Mouse (Mus musculus): ENCODE measurements around the gene Rnpepl1. TPM values are rescaled to one million over a fixed set of nuclear protein-coding genes. Genes with fewer than 3 reads are reported as not detected.

Rnpepl1 gene
- polyA plus RNA-seq, 1 experiment from 2014 or later, result 29.4 TPM

DNA sequence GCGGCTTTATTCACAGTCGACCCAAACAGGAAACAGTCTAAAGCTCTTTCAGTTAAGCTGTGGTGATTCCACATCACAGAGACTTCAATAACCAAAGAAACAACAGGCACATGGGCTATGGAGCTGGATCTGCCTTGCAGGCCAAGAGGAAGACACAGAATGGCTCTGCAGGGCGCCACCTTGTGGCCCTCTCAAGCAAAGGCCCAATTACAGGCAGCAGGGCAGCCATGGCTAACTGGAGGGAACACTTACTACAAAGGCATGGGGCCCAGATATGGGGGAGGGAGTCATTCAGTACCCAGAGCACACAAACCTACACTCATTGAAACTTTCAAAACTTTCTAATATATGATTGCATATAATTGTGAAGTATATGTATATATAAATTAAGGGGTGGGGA, 15.5 kb upstream of the Rnpepl1 start:
- Histone ChIP-seq H3K9me3 (ENCODE audit: control insufficient read depth, low read depth, low read length) (no peaks in the 10 kb centered on the region), H3K4me1 (ENCODE audit: control insufficient read depth, insufficient read depth, low read length) (no peaks in the 10 kb centered on the region), H3K27ac (ENCODE audit: low read length) (no peak overlapping the region), H3K4me2 (replicated peaks; ENCODE audit: low read depth, low read length) (no peak overlapping the region), H3K27me3 (ENCODE audit: control insufficient read depth, insufficient read depth, low read length) (no peaks in the 10 kb centered on the region), H3K36me3 (ENCODE audit: control insufficient read depth, insufficient read depth, low read length) (no peaks in the 10 kb centered on the region), H3K9ac (replicated peaks; ENCODE audit: low read depth, low read length) (no peak overlapping the region), H3K4me3 (ENCODE audit: low read depth, low read length) (no peak overlapping the region)
- ATAC-seq (ENCODE audit: insufficient number of reproducible peaks, insufficient read depth, low FRiP score, low read depth), result 0 out of 2 replicates have a peak, but pooled peaks have one; percentile 18
- 10% methylated on average over 3 of the region's 3 CpGs for WGBS

DNA sequence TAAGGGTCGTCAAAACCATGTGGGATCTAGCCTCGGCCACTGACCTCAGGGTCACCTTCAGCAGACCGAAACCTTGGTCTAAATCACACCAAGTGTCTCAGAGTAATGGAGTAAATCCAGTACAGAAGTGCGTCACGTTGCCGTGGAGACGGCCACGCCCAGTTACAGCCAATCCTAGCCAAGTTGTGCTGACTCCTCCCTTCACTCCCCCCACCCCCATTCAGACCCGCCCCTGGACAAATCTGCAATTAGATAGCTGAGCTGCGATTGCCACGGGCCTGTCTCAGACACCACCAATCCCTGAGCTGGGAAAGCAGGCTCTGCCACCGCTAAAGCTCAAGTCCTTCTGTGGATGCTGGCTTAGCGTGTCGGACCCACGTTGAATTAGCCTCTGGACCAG, 7.8 kb upstream of the Rnpepl1 start, which contains the start of gene Ankmy1:
TSS of gene Ankmy1 (minus strand) at position 121 of the 400 bp plus-strand sequence.
- H3K4me3 ChIP-seq (ENCODE audit: low read depth, low read length), result peak within 1 kb of the TSS; percentile 5; the same call in 1 of the 2 replicates
- 0 out of 2 replicates have a peak within 1 kb of the TSS, but pooled peaks have one; percentile 21 for H3K9ac ChIP-seq (replicated peaks; ENCODE audit: low read depth, low read length)
- H3K9me3 ChIP-seq (ENCODE audit: control insufficient read depth, low read depth, low read length), result no peaks in the 10 kb centered on the region
- WGBS, result 2% methylated on average over 15 of the region's 15 CpGs
- H3K4me2 ChIP-seq (replicated peaks; ENCODE audit: low read depth, low read length), result peak within 1 kb of the TSS; percentile 44
- no peaks in the 10 kb centered on the region for H3K27me3 ChIP-seq (ENCODE audit: control insufficient read depth, insufficient read depth, low read length)
- peaks cover 4% of the 10 kb centered on the region; the same call in 1 of the 2 replicates for H3K4me1 ChIP-seq (ENCODE audit: control insufficient read depth, insufficient read depth, low read length)
- peak; percentile 46 for ATAC-seq (ENCODE audit: insufficient number of reproducible peaks, insufficient read depth, low FRiP score, low read depth)
- no peaks in the 10 kb centered on the region for H3K36me3 ChIP-seq (ENCODE audit: control insufficient read depth, insufficient read depth, low read length)
- no peak within 1 kb of the TSS for H3K27ac ChIP-seq (ENCODE audit: low read length)

DNA sequence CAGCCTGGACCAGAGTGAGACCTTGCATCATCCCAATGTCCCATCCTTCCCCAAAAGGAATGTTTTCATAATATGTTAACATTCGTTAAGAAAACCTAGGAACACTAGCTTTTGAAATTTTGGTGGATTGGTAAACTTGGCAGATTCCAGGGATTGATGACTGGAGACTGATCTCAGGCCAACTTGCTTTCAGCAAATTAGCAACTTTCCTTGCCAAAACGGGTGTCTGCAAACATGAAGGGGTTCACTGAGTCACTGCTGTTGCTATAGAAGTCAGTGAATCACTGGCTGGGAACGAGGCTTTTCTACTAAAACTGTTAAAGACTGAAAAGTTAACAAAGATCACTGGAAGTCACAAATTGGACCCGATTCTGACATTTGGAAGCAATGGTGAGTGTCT, 7.0 kb upstream of the Rnpepl1 start:
- 80% methylated on average over 4 of the region's 4 CpGs for WGBS
- Histone ChIP-seq H3K4me3 (ENCODE audit: low read depth, low read length) (no peak overlapping the region), H3K4me1 (ENCODE audit: control insufficient read depth, insufficient read depth, low read length) (peaks cover 7% of the 10 kb centered on the region; the same call in 1 of the 2 replicates), H3K4me2 (replicated peaks; ENCODE audit: low read depth, low read length) (no peak overlapping the region), H3K9me3 (ENCODE audit: control insufficient read depth, low read depth, low read length) (no peaks in the 10 kb centered on the region), H3K27me3 (ENCODE audit: control insufficient read depth, insufficient read depth, low read length) (no peaks in the 10 kb centered on the region), H3K36me3 (ENCODE audit: control insufficient read depth, insufficient read depth, low read length) (no peaks in the 10 kb centered on the region), H3K9ac (replicated peaks; ENCODE audit: low read depth, low read length) (no peak overlapping the region), H3K27ac (ENCODE audit: low read length) (no peak overlapping the region)
- ATAC-seq (ENCODE audit: insufficient number of reproducible peaks, insufficient read depth, low FRiP score, low read depth), result no peak

DNA sequence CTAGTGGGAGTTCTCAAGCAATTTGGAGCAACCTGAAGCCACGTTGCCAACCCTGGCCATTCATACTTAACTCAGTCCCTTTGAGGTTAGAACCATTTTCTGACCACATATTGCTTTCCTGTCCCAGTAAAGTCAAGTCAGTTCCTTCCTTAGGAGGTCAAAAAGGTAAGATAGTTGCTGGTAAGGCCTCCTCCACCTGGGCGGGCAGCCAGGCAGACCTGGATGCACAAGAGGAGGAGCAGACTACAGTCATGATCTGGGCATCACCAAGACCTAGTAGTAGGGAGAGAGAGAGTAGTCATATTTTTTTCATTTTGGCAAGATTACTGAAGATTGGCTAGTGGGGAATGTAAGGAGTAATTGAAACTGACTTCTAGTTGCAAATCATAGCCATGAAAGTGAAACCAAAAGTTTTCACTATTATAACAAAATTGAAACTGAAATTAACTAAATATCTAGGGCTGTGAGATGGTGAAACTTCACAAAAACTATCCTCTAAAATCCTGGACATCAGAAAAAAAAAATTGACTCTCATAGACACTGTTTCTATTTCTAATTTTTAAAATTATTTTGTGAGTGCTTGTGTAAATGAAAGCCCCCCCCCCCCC, 4.8 kb upstream of the Rnpepl1 start:
- H3K4me1 ChIP-seq (ENCODE audit: control insufficient read depth, insufficient read depth, low read length), result peaks cover 15% of the 10 kb centered on the region
- H3K4me3 ChIP-seq (ENCODE audit: low read depth, low read length), result no peak overlapping the region
- H3K4me2 ChIP-seq (replicated peaks; ENCODE audit: low read depth, low read length), result no peak overlapping the region
- H3K27ac ChIP-seq (ENCODE audit: low read length), result no peak overlapping the region
- H3K9ac ChIP-seq (replicated peaks; ENCODE audit: low read depth, low read length), result no peak overlapping the region
- 90% methylated on average over 2 of the region's 2 CpGs for WGBS
- no peaks in the 10 kb centered on the region for H3K9me3 ChIP-seq (ENCODE audit: control insufficient read depth, low read depth, low read length)
- no peak for ATAC-seq (ENCODE audit: insufficient number of reproducible peaks, insufficient read depth, low FRiP score, low read depth)
- H3K27me3 ChIP-seq (ENCODE audit: control insufficient read depth, insufficient read depth, low read length), result no peaks in the 10 kb centered on the region
- H3K36me3 ChIP-seq (ENCODE audit: control insufficient read depth, insufficient read depth, low read length), result no peaks in the 10 kb centered on the region

DNA sequence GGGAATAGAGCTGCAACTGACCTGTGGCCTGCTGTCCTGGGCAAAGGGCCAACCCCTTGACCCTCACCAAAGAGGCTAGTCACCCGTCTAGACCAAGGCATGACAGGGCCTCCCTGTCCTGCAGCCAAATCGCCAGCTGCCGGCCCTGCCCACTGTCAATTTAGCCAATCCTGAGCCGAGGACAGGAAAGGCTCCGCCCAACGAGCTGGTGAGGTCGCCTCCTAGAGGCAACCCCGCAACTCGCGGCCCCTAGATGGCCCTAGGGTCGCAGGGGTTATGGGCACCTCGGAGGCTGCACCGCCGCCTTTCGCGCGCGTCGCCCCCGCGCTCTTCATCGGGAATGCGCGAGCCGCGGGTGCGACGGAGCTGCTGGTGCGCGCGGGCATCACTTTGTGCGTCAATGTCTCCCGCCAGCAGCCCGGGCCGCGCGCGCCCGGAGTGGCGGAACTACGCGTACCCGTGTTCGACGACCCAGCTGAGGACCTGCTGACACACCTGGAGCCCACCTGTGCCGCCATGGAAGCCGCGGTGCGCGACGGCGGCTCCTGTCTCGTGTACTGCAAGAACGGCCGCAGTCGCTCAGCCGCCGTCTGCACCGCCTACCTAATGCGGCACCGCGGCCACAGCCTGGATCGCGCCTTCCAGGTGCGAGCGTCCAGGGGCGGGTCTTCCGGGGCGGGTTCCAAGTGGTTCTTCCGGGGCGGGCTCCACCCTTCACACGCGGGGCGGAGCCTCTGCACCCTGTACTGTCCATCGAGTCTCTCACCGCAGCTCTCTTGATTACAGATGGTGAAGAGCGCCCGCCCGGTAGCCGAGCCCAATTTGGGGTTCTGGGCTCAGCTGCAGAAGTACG, 3.6 kb upstream of the Rnpepl1 start, which contains the start of gene Dusp28:
TSS of gene Dusp28 (plus strand) at position 203 of the 853 bp plus-strand sequence.
- peak within 1 kb of the TSS; percentile 69 for H3K27ac ChIP-seq (ENCODE audit: low read length)
- under 1% methylated on average over 81 of the region's 81 CpGs for WGBS

DNA sequence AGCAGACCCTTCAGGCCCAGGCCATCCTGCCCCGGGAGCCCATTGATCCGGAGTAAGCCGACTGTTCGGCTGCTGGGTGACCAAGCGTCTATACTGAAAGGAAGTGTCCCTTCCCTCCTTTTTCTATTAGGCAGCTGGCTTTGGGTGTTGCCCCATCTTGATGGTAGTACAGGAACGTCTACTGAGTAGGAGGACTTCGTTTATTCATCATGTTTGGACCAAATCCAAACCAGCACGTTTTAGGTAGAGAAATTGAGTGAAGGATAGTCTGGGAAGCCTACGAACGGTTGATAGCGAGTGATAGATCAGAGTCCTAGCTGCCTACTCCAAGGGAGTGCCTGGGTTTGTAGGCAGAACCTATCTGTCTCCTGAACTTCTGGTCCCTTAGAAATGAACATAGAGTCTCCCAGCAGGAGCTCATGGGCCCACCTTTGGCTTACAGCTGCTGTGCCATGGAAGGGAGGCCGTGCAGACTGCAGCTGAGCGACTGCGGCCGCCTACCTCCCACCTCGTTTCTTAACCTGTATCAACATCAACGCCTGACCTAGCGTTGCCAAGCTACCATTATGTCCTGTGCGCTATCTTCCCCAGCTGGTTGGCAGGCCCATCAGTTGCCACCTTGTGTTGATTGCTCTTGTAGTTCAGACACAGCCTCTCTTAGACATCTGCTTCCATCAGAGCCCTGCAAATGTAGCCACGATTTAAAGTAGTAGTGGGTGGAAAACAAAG, 2.8 kb upstream of the Rnpepl1 start:
- H3K27ac ChIP-seq (ENCODE audit: low read length), result peak overlapping the region; percentile 61; the same call in 1 of the 2 replicates
- peak overlapping the region; percentile 63 for H3K4me2 ChIP-seq (replicated peaks; ENCODE audit: low read depth, low read length)
- WGBS, result 45% methylated on average over 20 of the region's 20 CpGs
- peak overlapping the region; percentile 70 for H3K4me3 ChIP-seq (ENCODE audit: low read depth, low read length)
- ATAC-seq (ENCODE audit: insufficient number of reproducible peaks, insufficient read depth, low FRiP score, low read depth), result no peak
- H3K4me1 ChIP-seq (ENCODE audit: control insufficient read depth, insufficient read depth, low read length), result peaks cover 29% of the 10 kb centered on the region
- H3K36me3 ChIP-seq (ENCODE audit: control insufficient read depth, insufficient read depth, low read length), result no peaks in the 10 kb centered on the region
- no peaks in the 10 kb centered on the region for H3K9me3 ChIP-seq (ENCODE audit: control insufficient read depth, low read depth, low read length)
- H3K9ac ChIP-seq (replicated peaks; ENCODE audit: low read depth, low read length), result peak overlapping the region; percentile 18
- H3K27me3 ChIP-seq (ENCODE audit: control insufficient read depth, insufficient read depth, low read length), result no peaks in the 10 kb centered on the region

More for the DNA sequence above, 3.6 kb upstream of the Rnpepl1 start, which contains the start of gene Dusp28:
- no peaks in the 10 kb centered on the region for H3K9me3 ChIP-seq (ENCODE audit: control insufficient read depth, low read depth, low read length)
- peak; percentile 93 for ATAC-seq (ENCODE audit: insufficient number of reproducible peaks, insufficient read depth, low FRiP score, low read depth)
- H3K9ac ChIP-seq (replicated peaks; ENCODE audit: low read depth, low read length), result peak within 1 kb of the TSS; percentile 41
- H3K27me3 ChIP-seq (ENCODE audit: control insufficient read depth, insufficient read depth, low read length), result no peaks in the 10 kb centered on the region
- H3K36me3 ChIP-seq (ENCODE audit: control insufficient read depth, insufficient read depth, low read length), result no peaks in the 10 kb centered on the region
- H3K4me1 ChIP-seq (ENCODE audit: control insufficient read depth, insufficient read depth, low read length), result peaks cover 22% of the 10 kb centered on the region
- peak within 1 kb of the TSS; percentile 63 for H3K4me2 ChIP-seq (replicated peaks; ENCODE audit: low read depth, low read length)
- H3K4me3 ChIP-seq (ENCODE audit: low read depth, low read length), result peak within 1 kb of the TSS; percentile 70

DNA sequence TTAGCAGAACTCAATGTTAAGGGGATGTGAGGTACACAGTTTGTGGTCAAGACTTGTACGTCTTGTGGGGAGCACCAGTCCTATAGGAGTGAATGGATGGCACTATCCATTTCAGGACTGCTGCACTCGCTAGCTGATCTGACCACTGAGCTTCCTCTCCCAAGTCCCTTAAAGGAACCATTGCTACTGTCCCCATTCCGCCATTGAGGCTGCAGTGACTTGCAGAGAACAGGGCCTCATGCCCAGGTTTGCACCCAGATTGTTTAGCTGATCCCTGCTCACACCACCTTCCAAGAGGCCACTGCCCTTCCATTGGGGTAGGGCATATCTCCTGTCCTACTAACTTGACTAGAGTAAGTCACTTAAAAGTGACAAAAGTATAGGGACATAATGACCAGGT, 1.9 kb upstream of the Rnpepl1 start:
- Histone ChIP-seq H3K4me3 (ENCODE audit: low read depth, low read length) (no peak overlapping the region), H3K36me3 (ENCODE audit: control insufficient read depth, insufficient read depth, low read length) (no peaks in the 10 kb centered on the region), H3K4me2 (replicated peaks; ENCODE audit: low read depth, low read length) (no peak overlapping the region), H3K27ac (ENCODE audit: low read length) (no peak overlapping the region), H3K27me3 (ENCODE audit: control insufficient read depth, insufficient read depth, low read length) (no peaks in the 10 kb centered on the region), H3K9ac (replicated peaks; ENCODE audit: low read depth, low read length) (no peak overlapping the region), H3K9me3 (ENCODE audit: control insufficient read depth, low read depth, low read length) (no peaks in the 10 kb centered on the region), H3K4me1 (ENCODE audit: control insufficient read depth, insufficient read depth, low read length) (peaks cover 26% of the 10 kb centered on the region)
- no peak for ATAC-seq (ENCODE audit: insufficient number of reproducible peaks, insufficient read depth, low FRiP score, low read depth)
- 95% methylated on average over 3 of the region's 3 CpGs for WGBS

DNA sequence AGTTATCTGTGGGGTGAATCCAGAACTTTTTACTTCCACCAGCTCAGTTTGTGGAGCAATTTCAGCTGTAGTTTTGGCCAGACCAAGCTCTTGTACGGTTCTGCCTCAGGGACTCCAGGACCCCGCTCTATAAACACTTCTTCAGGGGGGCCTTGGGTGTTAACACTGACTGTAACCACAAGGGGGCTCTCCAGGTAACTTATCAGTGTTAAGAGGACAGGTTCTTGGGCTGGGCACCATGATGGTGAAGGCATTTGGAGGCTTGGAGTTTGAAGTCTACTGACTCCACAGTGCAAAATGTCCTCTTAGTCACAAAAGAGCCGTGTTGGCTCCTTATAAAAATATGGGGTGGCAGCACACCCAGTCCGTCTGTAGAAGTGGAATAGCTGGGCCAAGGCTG, 1.5 kb upstream of the Rnpepl1 start:
- 62% methylated on average over 4 of the region's 4 CpGs for WGBS
- Histone ChIP-seq H3K27me3 (ENCODE audit: control insufficient read depth, insufficient read depth, low read length) (no peaks in the 10 kb centered on the region), H3K4me1 (ENCODE audit: control insufficient read depth, insufficient read depth, low read length) (peaks cover 26% of the 10 kb centered on the region), H3K36me3 (ENCODE audit: control insufficient read depth, insufficient read depth, low read length) (peaks cover 2% of the 10 kb centered on the region; the same call in 1 of the 2 replicates), H3K4me3 (ENCODE audit: low read depth, low read length) (no peak overlapping the region), H3K9ac (replicated peaks; ENCODE audit: low read depth, low read length) (no peak overlapping the region), H3K27ac (ENCODE audit: low read length) (no peak overlapping the region), H3K4me2 (replicated peaks; ENCODE audit: low read depth, low read length) (no peak overlapping the region), H3K9me3 (ENCODE audit: control insufficient read depth, low read depth, low read length) (no peaks in the 10 kb centered on the region)
- ATAC-seq (ENCODE audit: insufficient number of reproducible peaks, insufficient read depth, low FRiP score, low read depth), result no peak

Measured in stomach, embryonic 14.5 days (tissue).